Mouse (Mus musculus): ENCODE measurements around the gene Prps2.
"Not testable (repeated sequence)": the region's sequence is repeated elsewhere in the genome, so short reads cannot be mapped to it uniquely, and the experiment has no call there.

Prps2 gene

DNA sequence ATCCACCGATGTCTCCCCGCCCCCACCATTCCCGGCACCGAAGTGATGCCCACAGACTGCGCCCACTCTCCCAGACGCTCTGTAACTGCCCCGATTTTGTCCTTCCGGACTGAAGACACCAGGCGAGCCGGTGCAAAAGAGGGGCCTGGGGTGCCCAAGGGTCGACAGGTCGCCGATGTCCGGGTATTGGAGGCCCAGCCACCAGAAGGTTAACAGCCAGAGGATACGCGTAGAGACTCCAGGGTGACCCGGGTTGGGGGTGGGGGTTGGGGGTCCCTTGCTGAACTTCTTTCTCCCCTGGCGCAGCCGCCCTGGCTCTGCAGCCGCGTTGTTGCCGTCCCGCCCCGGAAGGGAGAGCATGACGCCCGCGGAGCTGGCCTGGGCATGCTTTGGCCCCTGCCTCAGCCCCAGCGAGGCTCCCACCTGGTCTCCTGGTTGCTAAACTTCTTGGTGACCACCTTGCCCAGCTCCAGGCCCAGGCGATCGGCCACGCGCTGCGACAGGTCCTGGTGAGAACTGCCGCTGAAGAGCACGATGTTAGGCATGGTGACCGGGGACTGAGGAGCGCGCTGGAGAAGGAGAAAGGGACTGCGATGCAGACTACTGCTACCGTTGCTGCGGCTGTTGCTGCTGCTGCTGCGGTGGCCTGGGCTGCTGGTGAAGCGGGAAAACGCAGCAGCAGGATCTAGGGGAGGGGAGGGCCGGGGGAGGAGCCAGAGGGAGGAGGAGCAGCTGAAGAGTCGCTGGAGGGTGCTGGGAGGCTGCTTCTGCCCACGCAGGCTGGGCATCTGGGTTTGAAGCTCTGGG, at the start of gene Prps2:
Gene Prps2 (minus strand): TSS at position 703 of the 807 bp plus-strand sequence.
- DNase-seq, result peak; percentile 2

DNA sequence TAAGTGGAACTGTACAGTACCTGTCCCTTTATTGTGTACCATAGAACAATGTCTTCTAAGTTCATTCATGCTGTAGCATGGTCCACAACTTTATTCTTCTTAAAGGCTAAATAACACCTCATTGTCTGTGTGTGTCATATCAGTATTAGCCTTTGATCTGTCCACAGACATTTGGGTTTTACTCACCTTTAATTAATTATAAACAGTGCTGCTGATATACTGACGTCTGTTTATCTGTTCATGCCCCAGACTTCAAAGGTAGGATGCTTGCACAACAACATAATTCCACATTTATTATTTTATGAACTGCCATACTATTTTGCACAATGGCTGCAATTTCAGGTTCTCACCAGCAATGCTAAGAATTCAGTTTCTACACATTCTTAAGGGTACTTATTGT, 35.1 kb upstream of the Prps2 start:
- DNase-seq, result no peak

DNA sequence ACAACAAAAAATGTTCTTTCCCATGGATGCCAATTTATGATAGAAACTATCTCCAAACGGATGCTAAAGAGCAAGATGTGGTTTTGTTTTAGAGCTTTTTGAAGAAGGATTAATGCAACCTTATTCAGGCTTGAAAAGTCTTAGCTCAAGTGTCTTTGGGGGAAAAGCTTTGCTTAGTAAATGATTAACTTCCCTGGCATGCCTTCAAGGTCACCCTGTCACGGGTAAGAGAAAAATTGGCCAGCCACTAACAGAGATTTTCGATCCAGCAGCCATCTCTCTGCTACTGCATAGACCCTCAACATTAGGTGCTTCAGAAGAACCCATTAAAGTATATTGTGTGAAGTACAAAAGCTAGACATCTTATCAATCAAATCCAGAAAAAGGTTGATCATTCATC, 12.4 kb upstream of the Prps2 start:
- DNase-seq, result no peak

DNA sequence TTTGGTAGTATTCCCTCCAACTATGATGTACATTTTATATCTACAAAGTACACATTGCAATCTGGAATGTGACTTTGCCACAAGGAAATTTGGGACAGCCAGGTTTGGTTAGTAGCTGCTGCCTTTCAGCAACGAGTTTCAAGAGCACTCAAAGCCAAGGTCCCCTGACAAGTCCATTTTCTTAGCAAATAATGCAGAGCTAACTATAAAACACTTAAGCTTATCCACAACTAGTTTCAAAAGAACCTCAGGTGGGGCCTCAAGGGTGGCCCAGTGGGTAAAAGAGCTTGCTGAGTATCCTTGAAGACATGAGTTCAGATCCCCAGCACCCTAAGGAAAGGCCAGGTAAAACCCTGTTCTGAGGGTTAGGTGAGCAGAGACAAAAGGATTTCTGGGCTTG, 4.1 kb upstream of the Prps2 start:
- DNase-seq, result no peak

DNA sequence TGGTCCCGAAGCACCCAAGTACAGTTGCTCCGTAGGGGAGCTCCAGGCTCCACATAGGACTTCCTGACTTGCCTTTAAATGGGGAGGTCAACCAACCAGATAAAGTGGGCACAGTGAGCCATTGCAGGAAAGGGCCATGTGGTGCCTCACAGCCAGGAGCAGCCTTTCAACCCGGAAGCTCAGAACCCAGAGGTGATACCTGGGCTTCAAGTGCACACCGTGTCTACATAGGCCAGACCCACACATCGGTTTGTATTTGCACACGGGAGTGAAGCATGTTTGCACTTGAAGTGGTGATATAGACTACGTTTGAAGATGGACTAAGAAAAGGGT, 271 bp upstream of the Prps2 start:
- DNase-seq, result no peak

DNA sequence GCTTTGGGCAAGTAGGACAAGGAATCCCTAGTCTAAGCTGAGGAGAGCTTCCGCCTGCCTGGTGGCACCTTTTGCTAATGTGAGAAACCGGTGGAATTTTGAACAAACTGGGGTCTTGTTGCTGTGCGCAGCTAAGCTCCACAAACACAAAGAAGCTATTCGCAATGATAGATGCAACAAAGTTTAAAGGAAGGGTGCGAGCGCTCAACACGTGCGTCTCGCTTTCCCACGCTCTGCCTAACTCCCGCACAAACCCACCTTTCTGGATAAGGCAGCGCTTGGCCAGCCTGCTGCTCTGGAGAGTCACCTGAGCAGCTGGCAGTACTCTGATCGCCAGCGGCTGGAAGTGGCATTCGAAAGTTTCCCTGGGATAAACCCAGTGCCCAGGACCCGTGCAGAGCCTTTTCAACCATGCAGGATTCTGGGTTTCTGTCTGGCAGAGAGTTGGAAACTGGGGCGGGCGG, 934 bp downstream of the Prps2 start:
- no peak for DNase-seq

DNA sequence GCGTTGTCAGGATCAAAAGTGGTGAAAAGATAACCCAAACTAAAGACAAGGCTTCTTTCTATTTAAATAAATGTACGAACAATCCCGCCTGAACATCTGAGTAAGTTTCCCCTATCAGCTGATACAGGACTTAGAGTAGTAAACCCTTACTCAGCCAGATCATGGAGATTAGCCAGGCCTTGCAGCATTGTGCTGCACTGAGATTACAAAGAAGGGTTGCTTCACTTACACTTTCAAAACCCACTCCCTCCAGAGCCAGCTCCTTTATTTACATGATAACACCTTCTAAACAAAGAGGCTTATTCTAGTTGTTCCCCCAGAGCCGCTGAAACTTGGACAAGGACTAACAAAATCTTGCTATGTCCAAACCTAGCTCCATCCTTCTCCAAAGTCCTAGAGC, 2.5 kb downstream of the Prps2 start:
- no peak for DNase-seq

DNA sequence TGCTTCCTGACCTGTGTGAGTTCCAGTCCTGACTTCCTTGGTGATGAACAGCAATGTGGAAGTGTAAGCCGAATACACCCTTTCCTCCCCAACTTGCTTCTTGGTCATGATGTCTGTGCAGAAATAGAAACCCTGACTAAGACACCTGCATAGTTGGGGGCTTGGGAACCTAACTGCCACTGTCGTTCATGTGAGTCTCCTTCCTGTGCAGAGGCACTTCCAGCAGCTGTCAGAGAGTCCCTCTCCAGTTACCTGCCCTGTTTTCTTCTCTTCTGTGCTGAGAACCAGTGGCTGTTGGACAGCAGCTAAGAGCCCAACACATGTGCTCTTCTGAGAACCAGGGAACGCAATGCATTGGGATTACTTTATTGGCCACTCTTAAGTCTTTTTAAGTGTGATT, 21.3 kb downstream of the Prps2 start:
- not testable (repeated sequence) for DNase-seq

DNA sequence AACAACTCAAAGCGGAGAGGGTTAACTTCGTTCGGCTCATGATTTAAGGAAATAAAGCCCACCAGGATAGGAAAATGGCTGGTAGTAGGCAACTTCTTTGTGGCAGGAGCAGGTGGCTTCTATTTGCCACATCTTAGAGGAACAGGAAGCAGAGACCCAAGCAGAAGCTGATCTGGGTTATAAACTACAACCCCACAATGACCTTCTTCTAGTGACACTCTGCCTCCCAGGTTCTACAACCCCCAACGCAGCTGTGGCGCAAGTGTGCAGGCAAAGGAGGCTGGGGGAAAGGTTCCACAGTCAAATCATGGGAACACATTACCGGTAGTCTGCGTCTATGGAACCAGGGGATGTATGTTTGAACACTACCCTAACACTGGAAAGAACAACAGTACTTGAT, 22.8 kb downstream of the Prps2 start:
- DNase-seq, result no peak

DNA sequence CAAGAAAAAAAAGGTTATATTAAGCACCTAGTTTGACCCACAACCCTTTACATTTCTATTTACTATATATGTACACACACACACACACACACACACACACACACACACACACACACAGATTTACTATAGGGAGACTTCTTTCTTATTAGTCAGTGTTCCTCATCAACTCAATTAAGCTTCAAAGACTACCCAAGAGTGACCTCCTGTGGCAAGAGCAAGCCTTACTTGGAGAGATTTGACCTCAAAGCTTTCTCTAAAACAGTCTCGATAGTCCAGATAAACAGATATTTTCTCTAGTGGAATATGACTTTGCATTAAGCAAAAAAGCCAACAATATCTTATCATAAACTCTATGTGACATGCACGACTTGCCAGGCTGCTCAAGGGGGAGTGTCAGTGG, 25.1 kb downstream of the Prps2 start:
- DNase-seq, result no peak

DNA sequence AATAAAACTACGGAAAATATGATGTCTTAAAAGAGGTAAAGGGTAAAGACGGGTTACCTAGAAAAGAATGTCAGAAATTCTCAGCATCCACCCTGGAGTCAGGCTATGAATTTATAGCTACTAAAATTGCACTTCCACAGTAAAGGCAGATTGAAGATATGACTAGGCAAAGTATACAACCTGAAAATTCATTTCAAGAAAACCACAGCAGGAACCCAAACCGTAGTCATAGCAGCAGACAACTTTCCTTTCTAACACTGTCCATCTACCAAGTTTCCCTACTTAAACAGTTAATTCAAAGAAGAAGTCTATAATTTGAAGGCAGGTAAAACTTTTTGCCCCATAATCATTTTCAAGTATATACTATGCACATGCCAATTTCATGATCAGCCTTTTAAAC, 26.6 kb downstream of the Prps2 start:
- no peak for DNase-seq

DNA sequence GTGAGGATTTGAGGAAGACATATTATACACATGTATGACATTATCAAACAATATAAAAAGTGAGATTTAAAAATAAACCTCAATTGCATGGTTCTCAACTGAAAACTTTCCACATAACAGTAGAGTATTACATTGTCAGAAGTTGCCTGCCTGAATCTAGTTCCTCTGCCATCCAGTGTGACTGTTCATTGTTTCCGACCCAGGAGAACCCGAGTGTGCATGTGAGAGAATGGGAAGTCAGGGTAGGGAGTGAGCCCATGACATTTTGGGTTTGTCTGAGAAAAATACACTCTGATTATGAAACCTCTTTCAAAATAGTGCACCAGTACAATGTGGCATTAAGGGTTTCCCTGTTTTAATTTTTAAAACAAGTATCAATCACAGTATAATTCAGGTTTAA, 28.9 kb downstream of the Prps2 start:
- DNase-seq, result no peak

DNA sequence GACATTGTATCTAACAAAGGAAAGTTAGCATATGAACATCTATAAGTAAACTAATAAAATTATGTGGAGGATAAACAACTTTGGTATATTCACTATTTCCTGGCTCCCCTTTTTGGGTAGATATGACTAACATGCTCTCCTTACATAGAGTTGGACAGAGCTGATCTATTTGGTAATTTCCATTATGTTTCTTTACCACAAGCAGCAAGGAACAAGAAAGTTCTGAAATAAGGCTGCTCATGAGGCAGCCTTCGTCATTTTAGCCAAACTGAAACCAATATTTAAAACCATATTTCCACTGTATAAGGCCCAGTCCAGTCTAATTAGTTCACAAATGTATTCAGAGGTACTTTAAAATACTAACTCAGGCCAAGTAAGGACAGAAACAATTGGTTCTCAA, 36.1 kb downstream of the Prps2 start:
- no peak for DNase-seq

DNA sequence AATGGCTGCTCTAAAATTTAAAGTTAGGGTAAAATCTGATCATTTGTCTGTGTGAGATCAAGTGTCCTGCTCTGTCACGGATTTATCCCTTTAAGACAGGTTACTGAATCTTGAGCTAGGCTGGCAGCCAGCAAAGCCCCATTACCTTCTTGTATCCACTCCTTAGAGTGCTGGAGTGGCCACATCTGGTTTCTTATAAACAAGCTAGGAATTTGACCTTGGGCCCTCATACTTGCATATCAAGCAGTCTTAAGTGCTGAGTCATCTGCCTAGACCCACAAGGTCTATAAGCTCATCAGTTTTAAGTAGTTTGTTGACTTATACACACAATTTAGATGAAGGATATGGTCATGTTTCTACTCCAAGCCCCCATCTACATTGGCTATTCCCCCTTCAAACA, 38.2 kb downstream of the Prps2 start:
- no peak for DNase-seq

DNA sequence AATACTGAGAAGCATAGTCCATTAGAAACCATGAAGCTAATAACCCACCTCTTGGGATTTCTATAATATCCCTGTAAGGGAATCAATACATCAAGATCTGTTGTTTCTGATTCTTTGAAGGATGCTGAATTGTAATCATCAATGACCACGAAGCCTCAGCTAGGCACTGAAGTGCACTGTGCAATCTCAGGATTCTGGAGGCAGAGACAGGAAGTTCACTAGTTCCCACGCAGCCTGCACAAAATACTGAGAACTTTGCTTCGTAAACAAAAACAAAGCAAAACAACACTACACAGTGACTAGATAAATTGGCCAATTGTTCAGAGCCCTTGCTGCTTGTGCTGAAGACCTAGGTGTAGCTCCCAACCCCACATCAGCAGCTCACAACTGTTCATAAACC, 40.7 kb downstream of the Prps2 start:
- no peak for DNase-seq

DNA sequence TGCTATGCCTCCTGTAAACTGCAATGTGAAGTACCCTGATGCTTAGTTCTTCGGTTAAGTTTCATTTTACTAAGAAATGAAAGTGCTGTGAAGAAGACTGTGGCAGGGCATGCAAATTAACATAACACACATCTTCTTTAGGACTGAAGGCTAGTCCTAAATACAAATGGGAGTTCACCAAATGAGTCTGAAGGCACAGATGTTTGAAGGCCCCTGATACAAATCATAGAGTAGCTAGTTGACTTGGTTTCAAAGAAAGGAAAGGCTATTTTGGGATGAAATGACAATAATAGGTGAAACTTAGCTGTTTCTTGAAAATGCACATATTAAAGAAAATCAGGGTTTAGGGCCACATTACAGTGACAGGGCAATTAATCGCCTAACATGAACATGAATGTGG, 42.4 kb downstream of the Prps2 start:
- DNase-seq, result no peak

DNA sequence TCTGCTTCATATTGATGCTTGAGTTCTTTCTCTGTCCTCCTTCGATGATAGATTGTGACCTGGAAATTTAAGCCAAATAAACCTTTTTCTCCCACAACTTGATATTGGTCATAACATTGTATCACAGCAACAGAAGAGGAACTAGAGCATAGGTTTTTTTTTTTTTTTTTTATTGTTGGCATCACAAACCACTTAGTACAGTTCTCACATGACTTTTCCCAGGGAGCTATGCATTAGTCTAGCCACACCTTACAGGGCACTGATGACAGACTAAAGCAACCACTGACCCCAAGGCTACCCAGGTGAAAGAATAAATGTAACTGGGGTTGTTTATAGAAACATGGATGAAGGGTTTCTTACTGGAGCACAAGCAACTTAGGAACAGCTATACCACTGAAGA, 44.6 kb downstream of the Prps2 start:
- DNase-seq, result no peak

DNA sequence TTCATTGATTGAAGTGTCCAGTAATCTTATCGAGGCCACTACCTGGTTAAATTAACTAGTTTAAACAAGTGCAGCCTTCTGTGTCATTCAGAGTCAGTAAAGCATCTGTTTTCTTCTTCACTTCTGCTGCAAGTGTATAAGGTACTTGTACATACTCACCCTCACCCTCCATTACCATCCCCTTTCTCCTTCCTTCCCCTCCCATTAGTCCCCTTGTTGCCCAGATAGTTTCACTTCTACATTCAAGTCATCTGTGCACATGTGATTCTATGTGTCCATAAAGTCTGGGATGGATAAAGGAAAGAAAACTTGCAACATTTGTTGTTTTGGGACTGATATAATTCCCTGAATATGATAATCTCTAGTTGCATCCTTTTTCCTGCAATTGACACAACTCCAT, 48.0 kb downstream of the Prps2 start:
- no peak for DNase-seq

DNA sequence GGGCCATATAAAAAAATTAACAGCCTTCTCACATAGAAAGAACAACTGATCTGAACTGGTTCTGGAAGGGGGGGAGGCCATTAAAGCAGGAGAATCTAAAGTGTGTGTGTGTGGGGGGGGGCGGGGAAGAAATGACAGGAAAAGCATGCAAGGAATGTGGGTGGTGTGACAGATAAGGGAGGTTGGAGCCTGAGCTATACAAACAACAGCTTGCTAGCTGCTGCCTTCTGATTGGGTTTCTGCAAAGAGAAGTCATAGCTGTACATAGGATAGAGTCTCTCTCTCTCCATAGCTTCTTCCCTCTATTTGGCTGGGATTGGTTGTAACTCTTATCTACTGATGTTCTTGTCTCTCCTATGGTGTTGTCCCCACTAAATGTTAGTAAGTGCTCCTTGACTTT, 49.9 kb downstream of the Prps2 start:
- DNase-seq, result no peak

DNA sequence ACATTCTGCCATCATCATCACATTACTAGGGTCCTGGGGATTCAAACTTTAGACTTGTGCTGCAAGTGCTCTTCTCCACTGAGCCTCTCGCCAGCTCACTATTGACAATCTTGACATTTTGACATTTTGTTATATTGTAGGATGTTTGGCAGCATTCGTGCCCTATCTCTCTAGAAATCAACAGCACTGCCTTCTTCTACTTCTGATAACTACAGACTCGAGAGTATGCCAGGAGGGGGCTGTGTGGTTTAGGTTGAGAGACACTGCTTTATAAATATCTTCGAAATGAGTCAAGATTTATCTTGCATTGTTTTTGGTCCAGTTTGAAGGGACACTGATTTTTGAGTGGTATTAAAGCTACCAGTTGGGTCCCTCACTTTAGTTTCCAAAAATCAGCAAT, 51.6 kb downstream of the Prps2 start:
- DNase-seq, result no peak

DNA sequence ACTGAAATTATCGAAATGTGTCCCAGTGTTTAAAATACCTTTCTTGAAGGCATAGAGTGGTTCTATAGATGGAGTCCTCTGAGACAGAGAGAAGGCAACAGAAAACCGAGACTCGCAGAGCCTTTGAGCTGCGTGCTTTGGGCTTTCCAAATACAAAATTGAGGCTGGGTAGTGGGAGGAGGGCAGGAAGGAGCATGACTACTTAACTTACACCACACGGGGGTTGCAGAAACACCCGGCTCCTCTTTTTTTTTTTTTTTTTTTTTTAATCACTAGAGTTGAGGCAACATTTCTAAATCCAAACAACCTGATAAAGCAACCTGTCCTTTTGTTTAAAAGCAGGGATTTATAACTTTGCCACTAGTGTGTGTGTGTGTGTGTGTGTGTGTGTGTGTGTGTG, 52.1 kb downstream of the Prps2 start, which contains the start of gene Tlr7:
Gene Tlr7 (minus strand): TSS at position 160 of the 400 bp plus-strand sequence.
- DNase-seq, result no peak

DNA sequence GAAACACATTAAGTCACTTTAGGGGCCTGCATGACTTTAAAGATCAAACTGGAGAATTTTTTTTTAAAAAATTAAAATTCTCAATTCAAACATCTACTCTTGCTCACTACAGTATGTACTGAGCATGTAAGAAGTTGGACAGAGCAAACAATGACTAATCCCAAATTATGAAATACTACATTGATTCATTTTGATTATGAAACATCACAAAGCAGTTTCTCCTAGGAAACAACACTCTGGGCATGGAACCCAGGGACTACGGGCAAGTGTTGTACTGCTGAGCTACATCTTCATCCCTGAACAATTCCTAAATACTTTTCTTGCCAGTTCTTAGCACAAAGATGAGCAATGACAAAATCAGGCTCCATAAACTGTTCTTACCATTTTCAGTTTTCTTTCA, 52.9 kb downstream of the Prps2 start:
- DNase-seq, result no peak

DNA sequence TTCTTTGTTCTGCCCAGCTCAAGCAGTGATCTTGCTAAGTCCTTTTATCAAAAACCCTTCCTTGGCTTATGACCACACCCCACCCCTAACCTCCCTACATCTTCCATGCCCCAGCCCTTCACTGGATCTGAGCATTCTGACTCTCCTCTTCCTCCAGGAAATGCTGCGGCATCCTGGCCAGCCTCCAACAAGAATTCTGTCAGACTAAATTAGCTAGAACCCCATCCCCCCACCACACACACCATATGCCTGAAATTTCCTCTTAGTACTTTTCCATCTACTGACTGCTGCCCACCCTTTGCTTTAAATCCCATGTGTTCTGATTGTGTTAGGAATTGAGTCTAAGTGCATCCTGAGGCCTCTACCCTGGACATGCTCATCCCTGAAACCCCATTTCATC, 53.5 kb downstream of the Prps2 start:
- no peak for DNase-seq

DNA sequence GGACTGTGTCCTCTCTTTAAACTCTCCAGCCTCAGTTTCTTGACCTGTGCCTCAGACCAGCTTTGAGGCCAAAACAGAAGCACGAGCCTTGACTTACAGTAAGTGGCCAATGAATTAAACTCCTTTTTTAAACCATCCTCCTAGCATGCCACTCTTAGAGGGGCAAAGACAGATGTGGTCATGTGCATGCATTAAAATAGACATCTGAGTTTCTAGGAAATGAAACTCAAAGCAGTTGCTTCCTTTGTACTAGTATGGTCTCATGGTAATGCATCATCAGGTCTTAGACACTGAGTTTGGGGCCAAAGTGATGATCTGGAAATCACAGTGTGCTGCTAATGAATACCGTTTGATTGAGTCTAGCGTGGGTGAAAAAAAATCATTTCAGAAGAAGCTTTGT, 54.0 kb downstream of the Prps2 start:
- no peak for DNase-seq

DNA sequence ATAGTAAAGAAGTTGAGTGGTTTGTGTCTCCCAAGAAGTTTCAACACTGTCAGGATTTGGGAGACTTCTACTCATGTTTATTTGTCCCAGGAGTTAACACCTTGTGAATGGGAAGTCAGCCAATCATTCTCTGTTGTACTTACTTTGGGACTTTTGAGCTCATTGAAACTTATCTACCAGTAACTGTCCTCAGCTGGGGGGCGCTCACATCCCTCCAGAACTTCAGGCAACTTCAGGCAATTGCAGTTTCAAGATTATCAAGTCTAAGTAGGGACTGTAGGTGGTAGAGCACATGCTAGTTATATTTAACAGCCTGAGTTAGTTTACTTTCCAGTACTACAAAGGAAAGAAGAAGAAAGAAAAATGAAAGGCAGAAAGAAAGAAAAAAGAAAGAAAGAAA, 58.8 kb downstream of the Prps2 start:
- DNase-seq, result no peak

All from cerebellum, adult 9-11 months (tissue).